Mouse (Mus musculus) CD8-positive naive resting alpha-beta T cell, adult 57 days (primary cell): ENCODE results near the gene Fam206a. TPM values are rescaled to one million over a fixed set of nuclear protein-coding genes. Genes with fewer than 3 reads are reported as not detected.

Experiments
- total RNA-seq: library from RNA; stranded (reverse); gene quantifications from one replicate; pipeline ENCODE4 v1.2.4, GENCODE M21; 2023

Fam206a gene
- 16.5 TPM for total RNA-seq

GRCm38 (mm10) chr4:56801907-56802668, at the start of gene Fam206a, which contains the start of gene Elp1:
Gene Fam206a (plus strand): TSS chr4:56802345.
Gene Elp1 (minus strand): TSS chr4:56802331.

Other genes with a start within 250 kb of the Fam206a start
- gene Gm26657, start 62.3 kb upstream of the Fam206a start, total RNA-seq = not detected
- gene Actl7b, start 60.9 kb upstream of the Fam206a start, total RNA-seq = 0.58 TPM
- not detected for gene Actl7a, start 58.9 kb upstream of the Fam206a start, total RNA-seq
- 52.2 TPM for gene Elp1, start within 50 bp of the Fam206a start, total RNA-seq
- gene Ctnnal1, start 62.8 kb downstream of the Fam206a start, total RNA-seq = 2.7 TPM
- 28.8 TPM for gene Tmem245, start 145.1 kb downstream of the Fam206a start, total RNA-seq
- gene Frrs1l, start 188.0 kb downstream of the Fam206a start, total RNA-seq = not detected